Mouse (Mus musculus): ENCODE measurements around the gene Lrch1.

Gene Lrch1

GRCm38 (mm10) chr14:74946751-74947375 lies 813 bp downstream of the Lrch1 start:
- DNase-seq (ENCODE audit: low read depth): no peak

- no peak for DNase-seq (ENCODE audit: low read depth)
Observed at GRCm38 (mm10) chr14:74946321-74946750, 1.3 kb downstream of the Lrch1 start.

- DNase-seq (ENCODE audit: low read depth): no peak
Observed at GRCm38 (mm10) chr14:74945266-74946215, 2.1 kb downstream of the Lrch1 start.

- DNase-seq (ENCODE audit: low read depth): no peak
Observed at GRCm38 (mm10) chr14:74944128-74944755, 3.4 kb downstream of the Lrch1 start.

- no peak for DNase-seq (ENCODE audit: low read depth)
Observed at GRCm38 (mm10) chr14:74943581-74944117, 4.0 kb downstream of the Lrch1 start.

GRCm38 (mm10) chr14:74943024-74943423 lies 4.7 kb downstream of the Lrch1 start:
- no peak for DNase-seq (ENCODE audit: low read depth)

GRCm38 (mm10) chr14:74941591-74941990 lies 6.1 kb downstream of the Lrch1 start:
- DNase-seq (ENCODE audit: low read depth): no peak

- DNase-seq (ENCODE audit: low read depth): no peak
Observed at GRCm38 (mm10) chr14:74940741-74941140, 6.9 kb downstream of the Lrch1 start.

GRCm38 (mm10) chr14:74939355-74939754 lies 8.3 kb downstream of the Lrch1 start:
- no peak for DNase-seq (ENCODE audit: low read depth)

- no peak for DNase-seq (ENCODE audit: low read depth)
Observed at GRCm38 (mm10) chr14:74938896-74939295, 8.8 kb downstream of the Lrch1 start.

- no peak for DNase-seq (ENCODE audit: low read depth)
Observed at GRCm38 (mm10) chr14:74936557-74937261, 11.0 kb downstream of the Lrch1 start.

- DNase-seq (ENCODE audit: low read depth): no peak
Observed at GRCm38 (mm10) chr14:74935111-74935510, 12.6 kb downstream of the Lrch1 start.

GRCm38 (mm10) chr14:74933960-74934710 lies 13.5 kb downstream of the Lrch1 start:
- no peak for DNase-seq (ENCODE audit: low read depth)

GRCm38 (mm10) chr14:74929739-74930138 lies 17.9 kb downstream of the Lrch1 start:
- DNase-seq (ENCODE audit: low read depth): no peak

- no peak for DNase-seq (ENCODE audit: low read depth)
Observed at GRCm38 (mm10) chr14:74928809-74929432, 18.8 kb downstream of the Lrch1 start.

GRCm38 (mm10) chr14:74926899-74927571 lies 20.6 kb downstream of the Lrch1 start:
- no peak for DNase-seq (ENCODE audit: low read depth)

- DNase-seq (ENCODE audit: low read depth): peak; percentile 60
Observed at GRCm38 (mm10) chr14:74925951-74926517, 21.6 kb downstream of the Lrch1 start.

- no peak for DNase-seq (ENCODE audit: low read depth)
Observed at GRCm38 (mm10) chr14:74924521-74924920, 23.2 kb downstream of the Lrch1 start.

- DNase-seq (ENCODE audit: low read depth): no peak
Observed at GRCm38 (mm10) chr14:74924031-74924430, 23.6 kb downstream of the Lrch1 start.

All from fibroblast of lung, adult 2 months (primary cell).